Mouse (Mus musculus): ENCODE results near the gene Pitx2.

GRCm38 (mm10) chr3:129197786-129198626 lies 1.7 kb upstream of the Pitx2 start:
- TF ChIP-seq CTCF (IDR thresholded peaks at IDR 0.05; ENCODE audit: borderline replicate concordance, control insufficient read depth, extremely low read depth, insufficient read depth, low read length, poor library complexity) (no peak), POLR2A (IDR thresholded peaks at IDR 0.05; ENCODE audit: control insufficient read depth, extremely low read depth, insufficient read depth, low read length, poor library complexity) (no peak)
